Mouse (Mus musculus) stomach, postnatal 0 days (tissue): ENCODE results near the gene D17Wsu92e.

ENCODE experiments used
- CTCF ChIP-seq: IDR thresholded peaks from 2 replicates; pipeline ENCODE4 v1.5.1; 2016; ENCODE audit warnings: antibody characterized with exemption, low read depth, mild to moderate bottlenecking, moderate library complexity
- EP300 ChIP-seq: optimal IDR thresholded peaks from 2 replicates; pipeline ENCODE3; 2016; ENCODE audit warnings: antibody characterized with exemption

GRCm38 (mm10) chr17:27857649-27858475, 37.4 kb upstream of the D17Wsu92e start:
- TF ChIP-seq CTCF (no peak), EP300 (no peak)
